Mouse (Mus musculus): ENCODE data around the gene Krtap9-3. TPM values are rescaled to one million over a fixed set of nuclear protein-coding genes. Genes with fewer than 3 reads are reported as not detected.
A peak's percentile ranks its signal among the peaks of the same experiment; 100 is the strongest.
"Not testable (repeated sequence)": the region's sequence is repeated elsewhere in the genome, so short reads cannot be mapped to it uniquely, and the experiment has no call there.

The Krtap9-3 gene
- polyA plus RNA-seq (2012; rRNA removed): not detected in 2 replicates

- not testable (repeated sequence) for H3K27ac ChIP-seq (ENCODE audit: control insufficient read depth, insufficient read depth, low read depth, low read length); H3K36me3 ChIP-seq (ENCODE audit: control insufficient read depth, insufficient read depth, low read length); H3K27me3 ChIP-seq (ENCODE audit: control insufficient read depth, insufficient read depth, low read length); H3K4me1 ChIP-seq (ENCODE audit: control insufficient read depth, insufficient read depth, low read length)
- H3K4me3 ChIP-seq (ENCODE audit: control insufficient read depth, low read depth, low read length): peak within 1 kb of the TSS; percentile 18
These were observed at the start of gene Krtap9-3 for GRCm38 (mm10) chr11:99597742-99598141. TSS of gene Krtap9-3 (minus strand) at chr11:99598105.

DNA sequence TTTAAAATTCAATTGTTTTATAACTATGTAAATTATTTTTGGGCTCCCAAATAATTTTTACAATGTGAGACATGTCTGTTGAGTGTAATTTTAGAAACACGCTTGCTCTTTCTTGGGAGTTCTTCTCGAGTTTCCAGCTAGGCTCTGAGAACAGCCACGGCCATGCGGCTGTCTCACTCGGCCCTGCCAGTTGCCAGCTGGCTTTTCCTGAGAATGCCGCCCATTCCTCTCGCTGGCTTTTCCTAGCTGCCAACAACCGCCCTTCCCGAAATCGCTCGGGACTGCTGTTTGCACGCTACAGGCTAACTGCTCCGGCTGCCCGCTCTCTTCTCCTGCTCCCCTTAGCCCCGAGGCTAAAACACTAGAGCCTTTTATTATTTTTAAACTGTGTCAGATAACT, 48.5 kb upstream of the Krtap9-3 start:
- no peak overlapping the region for H3K27ac ChIP-seq (ENCODE audit: control insufficient read depth, insufficient read depth, low read depth, low read length)
- no peak overlapping the region for H3K4me3 ChIP-seq (ENCODE audit: control insufficient read depth, low read depth, low read length)
- H3K4me1 ChIP-seq (ENCODE audit: control insufficient read depth, insufficient read depth, low read length): 0 out of 2 replicates have a peak, but pooled peaks cover 2% of the 10 kb centered on the region
- no peaks in the 10 kb centered on the region for H3K27me3 ChIP-seq (ENCODE audit: control insufficient read depth, insufficient read depth, low read length)
- no peaks in the 10 kb centered on the region for H3K36me3 ChIP-seq (ENCODE audit: control insufficient read depth, insufficient read depth, low read length)
- no peak for TF ChIP-seq CTCF (IDR thresholded peaks at IDR 0.05; ENCODE audit: control insufficient read depth, insufficient read depth, insufficient replicate concordance, low read depth, low read length)
- TF ChIP-seq POLR2A (IDR thresholded peaks at IDR 0.05; ENCODE audit: control insufficient read depth, low read depth, low read length): no peak

- Histone ChIP-seq H3K27me3 (ENCODE audit: control insufficient read depth, insufficient read depth, low read length) (no peaks in the 10 kb centered on the region), H3K4me1 (ENCODE audit: control insufficient read depth, insufficient read depth, low read length) (0 out of 2 replicates have a peak, but pooled peaks cover 2% of the 10 kb centered on the region), H3K27ac (ENCODE audit: control insufficient read depth, insufficient read depth, low read depth, low read length) (no peak overlapping the region), H3K4me3 (ENCODE audit: control insufficient read depth, low read depth, low read length) (no peak overlapping the region), H3K36me3 (ENCODE audit: control insufficient read depth, insufficient read depth, low read length) (no peaks in the 10 kb centered on the region)
- no peak for TF ChIP-seq POLR2A (IDR thresholded peaks at IDR 0.05; ENCODE audit: control insufficient read depth, low read depth, low read length)
- no peak for TF ChIP-seq CTCF (IDR thresholded peaks at IDR 0.05; ENCODE audit: control insufficient read depth, insufficient read depth, insufficient replicate concordance, low read depth, low read length)
These were observed 46.4 kb upstream of the Krtap9-3 start for GRCm38 (mm10) chr11:99644351-99644750.

DNA sequence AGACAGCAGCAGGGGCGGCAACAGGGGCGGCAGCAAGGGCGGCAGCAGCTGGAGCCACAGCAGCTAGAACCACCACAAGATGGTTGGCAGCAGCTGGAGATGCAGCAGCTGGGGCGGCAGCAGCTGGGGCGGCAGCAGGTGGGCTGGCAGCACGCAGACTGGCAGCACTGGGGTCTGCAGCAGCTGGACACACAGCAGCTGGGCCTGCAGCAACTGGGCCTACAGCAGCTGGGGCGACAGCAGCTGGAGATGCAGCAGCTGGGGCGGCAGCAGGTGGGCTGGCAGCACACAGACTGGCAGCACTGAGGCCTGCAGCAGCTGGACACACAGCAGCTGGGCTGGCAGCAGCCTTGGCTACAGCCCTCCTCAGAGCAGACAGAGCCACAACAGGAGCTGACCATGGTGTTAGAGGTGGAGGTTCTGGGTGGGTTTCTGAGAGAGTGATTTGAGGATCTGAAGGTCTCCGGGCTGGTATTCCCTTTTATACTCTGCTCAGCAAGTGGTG, 45.8 kb upstream of the Krtap9-3 start, which contains the start of gene Krtap4-7:
Gene Krtap4-7, minus strand, starts transcription at position 455 of the 505 bp plus-strand sequence.
- not testable (repeated sequence) for H3K36me3 ChIP-seq (ENCODE audit: control insufficient read depth, insufficient read depth, low read length); H3K4me1 ChIP-seq (ENCODE audit: control insufficient read depth, insufficient read depth, low read length); H3K27ac ChIP-seq (ENCODE audit: control insufficient read depth, insufficient read depth, low read depth, low read length); H3K4me3 ChIP-seq (ENCODE audit: control insufficient read depth, low read depth, low read length); H3K27me3 ChIP-seq (ENCODE audit: control insufficient read depth, insufficient read depth, low read length)

DNA sequence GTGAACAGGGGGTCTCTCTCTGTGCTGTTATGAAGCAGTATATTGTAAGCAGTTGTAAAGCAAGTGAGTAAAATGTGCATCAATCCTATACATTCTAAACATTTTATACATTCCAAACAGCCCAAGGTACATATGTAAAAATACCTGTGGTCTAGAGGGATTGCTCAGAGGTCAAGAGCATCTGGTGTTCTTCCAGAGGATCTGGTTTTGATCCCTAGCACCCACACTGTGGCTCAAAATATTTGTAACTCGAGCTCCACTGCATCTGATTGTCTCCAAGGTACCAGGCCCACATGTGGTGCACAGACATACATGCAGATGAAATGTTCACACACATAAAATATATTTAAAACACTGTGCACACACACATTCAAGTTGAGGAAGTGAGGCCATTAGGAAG, 43.0 kb upstream of the Krtap9-3 start:
- no peaks in the 10 kb centered on the region for H3K4me1 ChIP-seq (ENCODE audit: control insufficient read depth, insufficient read depth, low read length)
- H3K27me3 ChIP-seq (ENCODE audit: control insufficient read depth, insufficient read depth, low read length): no peaks in the 10 kb centered on the region
- TF ChIP-seq CTCF (IDR thresholded peaks at IDR 0.05; ENCODE audit: control insufficient read depth, insufficient read depth, insufficient replicate concordance, low read depth, low read length) (no peak), POLR2A (IDR thresholded peaks at IDR 0.05; ENCODE audit: control insufficient read depth, low read depth, low read length) (no peak)
- no peak overlapping the region for H3K27ac ChIP-seq (ENCODE audit: control insufficient read depth, insufficient read depth, low read depth, low read length)
- no peaks in the 10 kb centered on the region for H3K36me3 ChIP-seq (ENCODE audit: control insufficient read depth, insufficient read depth, low read length)
- H3K4me3 ChIP-seq (ENCODE audit: control insufficient read depth, low read depth, low read length): peak overlapping the region; percentile 29; the same call in 1 of the 2 replicates

DNA sequence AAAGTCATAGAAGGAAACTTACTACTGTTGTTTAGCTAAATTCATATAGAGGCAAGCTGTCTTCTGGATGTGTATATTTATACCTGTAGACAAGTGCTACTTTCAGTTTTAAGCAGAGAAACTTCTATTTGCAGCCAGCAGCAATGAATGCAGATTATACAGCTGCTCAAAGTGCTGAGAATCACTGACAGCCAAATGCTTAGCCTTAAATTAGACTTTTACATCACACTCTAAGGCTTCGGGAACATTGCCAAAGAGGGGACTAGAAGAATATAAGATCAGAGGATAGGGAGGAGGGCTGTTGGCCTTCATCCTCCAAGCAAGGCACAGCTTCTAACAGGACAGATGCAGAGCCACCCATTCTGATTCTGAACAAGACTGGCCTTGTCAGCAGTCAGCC, 39.2 kb upstream of the Krtap9-3 start:
- no peaks in the 10 kb centered on the region for H3K4me1 ChIP-seq (ENCODE audit: control insufficient read depth, insufficient read depth, low read length)
- H3K27ac ChIP-seq (ENCODE audit: control insufficient read depth, insufficient read depth, low read depth, low read length): no peak overlapping the region
- no peaks in the 10 kb centered on the region for H3K36me3 ChIP-seq (ENCODE audit: control insufficient read depth, insufficient read depth, low read length)
- no peaks in the 10 kb centered on the region for H3K27me3 ChIP-seq (ENCODE audit: control insufficient read depth, insufficient read depth, low read length)
- no peak overlapping the region for H3K4me3 ChIP-seq (ENCODE audit: control insufficient read depth, low read depth, low read length)
- TF ChIP-seq CTCF (IDR thresholded peaks at IDR 0.05; ENCODE audit: control insufficient read depth, insufficient read depth, insufficient replicate concordance, low read depth, low read length) (no peak), POLR2A (IDR thresholded peaks at IDR 0.05; ENCODE audit: control insufficient read depth, low read depth, low read length) (no peak)

DNA sequence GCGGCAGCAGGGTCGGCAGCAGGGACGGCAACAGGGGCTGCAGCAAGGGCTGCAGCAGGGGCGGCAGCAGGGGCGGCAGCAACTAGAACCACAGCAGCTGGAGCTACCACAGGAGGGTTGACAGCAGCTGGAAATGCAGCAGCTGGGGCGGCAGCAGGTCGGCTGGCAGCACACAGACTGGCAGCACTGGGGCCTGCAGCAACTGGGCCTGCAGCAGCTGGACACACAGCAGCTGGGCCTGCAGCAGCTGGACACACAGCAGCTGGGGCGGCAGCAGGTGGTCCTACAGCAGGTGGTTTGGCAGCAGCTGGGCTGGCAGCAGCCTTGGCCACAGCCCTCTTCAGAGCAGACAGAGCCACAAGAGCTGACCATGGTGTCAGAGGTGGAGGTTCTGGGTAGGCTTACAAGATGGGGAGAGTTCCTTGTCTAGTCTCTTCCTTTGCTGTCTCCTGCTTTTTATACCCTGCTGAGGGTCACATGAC, 36.8 kb upstream of the Krtap9-3 start, which contains the start of gene Krtap4-2:
Gene Krtap4-2, minus strand, starts transcription at position 432 of the 482 bp plus-strand sequence.
- no peak within 1 kb of the TSS for H3K27ac ChIP-seq (ENCODE audit: control insufficient read depth, insufficient read depth, low read depth, low read length)
- H3K36me3 ChIP-seq (ENCODE audit: control insufficient read depth, insufficient read depth, low read length): no peaks in the 10 kb centered on the region
- no peak for TF ChIP-seq POLR2A (IDR thresholded peaks at IDR 0.05; ENCODE audit: control insufficient read depth, low read depth, low read length)
- TF ChIP-seq CTCF (IDR thresholded peaks at IDR 0.05; ENCODE audit: control insufficient read depth, insufficient read depth, insufficient replicate concordance, low read depth, low read length): no peak
- no peaks in the 10 kb centered on the region for H3K27me3 ChIP-seq (ENCODE audit: control insufficient read depth, insufficient read depth, low read length)
- no peak within 1 kb of the TSS for H3K4me3 ChIP-seq (ENCODE audit: control insufficient read depth, low read depth, low read length)
- H3K4me1 ChIP-seq (ENCODE audit: control insufficient read depth, insufficient read depth, low read length): no peaks in the 10 kb centered on the region

GRCm38 (mm10) chr11:99633293-99633692, 35.4 kb upstream of the Krtap9-3 start:
- no peaks in the 10 kb centered on the region for H3K36me3 ChIP-seq (ENCODE audit: control insufficient read depth, insufficient read depth, low read length)
- no peaks in the 10 kb centered on the region for H3K4me1 ChIP-seq (ENCODE audit: control insufficient read depth, insufficient read depth, low read length)
- no peaks in the 10 kb centered on the region for H3K27me3 ChIP-seq (ENCODE audit: control insufficient read depth, insufficient read depth, low read length)
- H3K4me3 ChIP-seq (ENCODE audit: control insufficient read depth, low read depth, low read length): no peak overlapping the region
- TF ChIP-seq CTCF (IDR thresholded peaks at IDR 0.05; ENCODE audit: control insufficient read depth, insufficient read depth, insufficient replicate concordance, low read depth, low read length) (no peak), POLR2A (IDR thresholded peaks at IDR 0.05; ENCODE audit: control insufficient read depth, low read depth, low read length) (no peak)
- H3K27ac ChIP-seq (ENCODE audit: control insufficient read depth, insufficient read depth, low read depth, low read length): no peak overlapping the region
